ENCODE assay signal across 15 mouse cellular contexts in genomic region chr4:124199884-124200844, GRCm38 (mm10).
A peak's percentile ranks its signal among the peaks of the same experiment; 100 is the strongest.
DNase-seq lines count a peak whose midpoint lies in the region; ATAC-seq lines count a peak whose summit lies in the region.
"Had no signal": no experiment of that assay in that cellular context is flagged by ENCODE, and none has a peak within 500 bp of the region (broad histone marks: within the 10 kb centered on the region; RNA-seq: fewer than 3 reads in every experiment).

No protein-coding gene starts in this region.

- WGBS in neural tube, embryonic 12.5 days: 14% methylated on average over 14 of the region's 14 CpGs
- 12% methylated on average over 14 of the region's 14 CpGs for WGBS in midbrain, embryonic 14.5 days

- H3K4me2 ChIP-seq in neural tube, embryonic 12.5 days (replicated peaks): peak overlapping the region; percentile 10; the same call in 1 of the 2 replicates
- no peak overlapping the region; the same call in 1 of the 2 replicates for H3K4me2 ChIP-seq in midbrain, embryonic 14.5 days (ENCODE audit: low read length)
- H3K4me2 ChIP-seq: liver, embryonic 15.5 days had no signal

- no peak overlapping the region for H3K9ac ChIP-seq in neural tube, embryonic 12.5 days
- no peak overlapping the region; the same call in 1 of the 2 replicates for H3K9ac ChIP-seq in midbrain, embryonic 14.5 days (replicated peaks; ENCODE audit: low read length)
- H3K9ac ChIP-seq: liver, embryonic 15.5 days had no signal

- no peak overlapping the region for H3K4me3 ChIP-seq in neural tube, embryonic 12.5 days
- no peak overlapping the region for H3K4me3 ChIP-seq in midbrain, embryonic 14.5 days (replicated peaks; ENCODE audit: low read depth, low read length)
- H3K4me3 ChIP-seq: liver, embryonic 15.5 days had no signal

- ATAC-seq in neural tube, embryonic 12.5 days (ENCODE audit: low FRiP score, low read depth): 0 out of 2 replicates have a peak, but pooled peaks have one; percentile 45
- peak; percentile 6; the same call in 1 of the 2 replicates for ATAC-seq in midbrain, embryonic 14.5 days (ENCODE audit: low FRiP score, low TSS enrichment)

- H3K4me1 ChIP-seq in neural tube, embryonic 12.5 days: peaks cover 25% of the 10 kb centered on the region
- H3K4me1 ChIP-seq in midbrain, embryonic 14.5 days (ENCODE audit: control insufficient read depth, insufficient read depth, low read length): peaks cover 24% of the 10 kb centered on the region
- H3K4me1 ChIP-seq: liver, embryonic 15.5 days had no signal

- no peaks in the 10 kb centered on the region for H3K27me3 ChIP-seq in neural tube, embryonic 12.5 days (replicated peaks)
- no peaks in the 10 kb centered on the region for H3K27me3 ChIP-seq in midbrain, embryonic 14.5 days (ENCODE audit: control insufficient read depth, insufficient read depth, low read length)

- H3K36me3 ChIP-seq in neural tube, embryonic 12.5 days: no peaks in the 10 kb centered on the region
- no peaks in the 10 kb centered on the region for H3K36me3 ChIP-seq in midbrain, embryonic 14.5 days (ENCODE audit: control insufficient read depth, insufficient read depth, low read length)
- H3K36me3 ChIP-seq: liver, embryonic 15.5 days had no signal

- H3K27ac ChIP-seq in neural tube, embryonic 12.5 days: no peak overlapping the region; the same call in 1 of the 2 replicates
- 0 out of 2 replicates have a peak overlapping the region, but pooled peaks have one; percentile 1 for H3K27ac ChIP-seq in midbrain, embryonic 14.5 days (replicated peaks; ENCODE audit: low read depth, low read length)
- H3K27ac ChIP-seq: liver, embryonic 15.5 days had no signal

- 0 out of 2 replicates have a peak, but pooled peaks cover 7% of the 10 kb centered on the region for H3K9me3 ChIP-seq in neural tube, embryonic 12.5 days
- H3K9me3 ChIP-seq in midbrain, embryonic 14.5 days (ENCODE audit: control insufficient read depth, low read length): no peaks in the 10 kb centered on the region
- H3K9me3 ChIP-seq: liver, embryonic 15.5 days had no signal

- intact Hi-C loops in heart, postnatal 25 days (cut with DNase I): no loop called here

- DNase-seq in embryo, embryonic 10 days (ENCODE audit: low spot score): peak; percentile 20
- no peak for DNase-seq in embryo, embryonic 9.5 days (ENCODE audit: extremely low spot score)
- no peak for DNase-seq in neural tube, embryonic 10.5 days (ENCODE audit: extremely low spot score, low spot score)
- DNase-seq in midbrain, embryonic 14.5 days: peak; percentile 57
- DNase-seq in heart, postnatal 25 days (ENCODE audit: low spot score): no peak
- no peak for DNase-seq in lung, postnatal 4 days
- DNase-seq in kidney, adult 9 months: no peak
- DNase-seq: adrenal gland, adult 8-10 months; cerebellum, adult 18-20 months; kidney, adult 2 months; kidney, postnatal 4 days; right cerebral cortex, postnatal 4 days; thymus, adult 18-20 months had no signal

Comparison
In these comparisons a context has a peak if more than half of its experiments do, and no peak if none do; other contexts are left out.
1. DNase-seq: peak in embryo, embryonic 10 days (single experiment) and midbrain, embryonic 14.5 days (single experiment); none in embryo, embryonic 9.5 days (single experiment), neural tube, embryonic 10.5 days (single experiment), heart, postnatal 25 days (single experiment), lung, postnatal 4 days (0 of 2) and kidney, adult 9 months (single experiment).